Comparison of ENCODE assay signal across 9 mouse cellular contexts in the genomic region with DNA sequence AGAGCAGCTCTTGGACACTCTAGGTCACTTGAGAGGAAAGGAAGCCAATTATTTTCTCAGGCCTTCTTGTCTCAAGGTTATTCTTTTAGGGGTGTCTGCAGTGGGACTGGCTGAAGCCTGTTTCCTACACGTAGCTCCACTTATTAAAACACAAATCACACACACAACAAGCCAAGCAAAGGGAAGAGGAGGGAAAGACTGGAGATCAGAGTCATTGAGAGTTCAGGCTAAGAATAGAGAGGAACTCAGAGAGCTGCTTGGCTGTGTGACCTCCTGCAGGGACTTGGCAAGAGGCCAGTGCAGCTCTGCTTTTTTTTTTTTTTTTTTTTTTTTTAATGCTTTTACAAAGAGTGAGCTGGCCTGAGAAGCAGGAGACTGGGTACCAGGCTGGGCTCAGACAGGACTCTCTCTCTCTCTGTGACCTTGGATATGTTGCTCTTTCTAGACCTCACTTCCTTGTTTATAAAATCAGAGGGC. TPM values are rescaled to one million over a fixed set of nuclear protein-coding genes. Genes with fewer than 3 reads are reported as not detected.
DNase-seq lines count a peak whose midpoint lies in the region; ATAC-seq and TF ChIP-seq lines count a peak whose summit lies in the region.
"Not testable (repeated sequence)": the region's sequence is repeated elsewhere in the genome, so short reads cannot be mapped to it uniquely, and the experiment has no call there.
"Had no signal": no experiment of that assay in that cellular context is flagged by ENCODE, and none has a peak within 500 bp of the region (broad histone marks: within the 10 kb centered on the region; RNA-seq: fewer than 3 reads in every experiment).

No protein-coding gene starts in this region.

- not testable (repeated sequence) for H3K27me3 ChIP-seq in forebrain, embryonic 11.5 days (ENCODE audit: control insufficient read depth, insufficient read depth, low read length); heart, embryonic 11.5 days (ENCODE audit: control insufficient read depth, insufficient read depth, low read length); intestine, postnatal 0 days (replicated peaks; ENCODE audit: control insufficient read depth, insufficient read depth, low read length); limb, embryonic 11.5 days (ENCODE audit: control insufficient read depth, insufficient read depth, low read length)

- not testable (repeated sequence) for H3K4me2 ChIP-seq in forebrain, embryonic 11.5 days (ENCODE audit: low read depth, low read length, severe bottlenecking); heart, embryonic 11.5 days; intestine, postnatal 0 days (replicated peaks; ENCODE audit: low read depth); limb, embryonic 11.5 days (ENCODE audit: low read depth, severe bottlenecking)

- H3K4me3 ChIP-seq in ES-E14 (ENCODE audit: insufficient read depth in 1 of 2, low read depth in 1 of 2, low read length in 2 of 2, poor library complexity in 1 of 2, severe bottlenecking in 1 of 2); forebrain, embryonic 11.5 days (ENCODE audit: low read depth, low read length); heart, embryonic 11.5 days (ENCODE audit: low read depth, low read length); intestine, postnatal 0 days (ENCODE audit: low read depth, low read length); limb, embryonic 11.5 days (ENCODE audit: low read depth, low read length): not testable (repeated sequence)

- in situ Hi-C loops in ES-E14 (cut with MboI; ENCODE audit: low sequenced_read_pairs in 2 of 2, unreplicated experiment in 2 of 2): not testable (repeated sequence)

- not testable (repeated sequence) for H3K36me3 ChIP-seq in ES-E14 (ENCODE audit: control insufficient read depth, insufficient read depth, low read length, poor library complexity, severe bottlenecking); forebrain, embryonic 11.5 days (ENCODE audit: control insufficient read depth, insufficient read depth, low read length); heart, embryonic 11.5 days (ENCODE audit: control insufficient read depth, insufficient read depth, low read length); intestine, postnatal 0 days (ENCODE audit: control insufficient read depth, insufficient read depth); limb, embryonic 11.5 days (ENCODE audit: control insufficient read depth, insufficient read depth, low read length)

- 8% methylated on average over 1 of the region's 1 CpGs for WGBS in forebrain, embryonic 11.5 days
- WGBS in heart, embryonic 11.5 days (ENCODE audit: insufficient replicate concordance): 3% methylated on average over 1 of the region's 1 CpGs
- WGBS in intestine, postnatal 0 days: 19% methylated on average over 1 of the region's 1 CpGs
- whole genome bisulfite sequencing in limb, embryonic 11.5 days: 27% methylated on average over 1 of the region's 1 CpGs

- not testable (repeated sequence) for DNase-seq in ES-E14 (ENCODE audit: low read depth, low spot score)
- peak; percentile 8 for DNase-seq in cerebellum, adult 11 months
- DNase-seq in forebrain, embryonic 11.5 days (ENCODE audit: low spot score): peak; percentile 71
- peak; percentile 29 for DNase-seq in limb, embryonic 11.5 days (ENCODE audit: low spot score)
- peak; percentile 16 for DNase-seq in skeletal muscle tissue, adult 2 months (ENCODE audit: low read depth, low spot score)

- not testable (repeated sequence) for H3K27ac ChIP-seq in ES-E14 (ENCODE audit: insufficient read depth, low read depth, low read length, poor library complexity, severe bottlenecking); intestine, postnatal 0 days (ENCODE audit: low read depth, low read length); limb, embryonic 11.5 days (replicated peaks; ENCODE audit: low read depth, low read length)
- peak overlapping the region; percentile 59 for H3K27ac ChIP-seq in forebrain, embryonic 11.5 days (ENCODE audit: low read depth, low read length)
- H3K27ac ChIP-seq in heart, embryonic 11.5 days (ENCODE audit: low read depth, low read length): peak overlapping the region; percentile 74

- peak; percentile 86 for ATAC-seq in forebrain, embryonic 11.5 days (replicated peaks; ENCODE audit: low FRiP score)
- ATAC-seq in heart, embryonic 11.5 days (replicated peaks; ENCODE audit: insufficient number of reproducible peaks, low FRiP score, low TSS enrichment): peak; percentile 81; the same call in 1 of the 2 replicates
- ATAC-seq in intestine, postnatal 0 days: peak; percentile 74
- 0 out of 2 replicates have a peak, but pooled peaks have one; percentile 51 for ATAC-seq in limb, embryonic 11.5 days (ENCODE audit: insufficient number of reproducible peaks, low FRiP score, low TSS enrichment, low read depth)
- ATAC-seq in megakaryocyte progenitor cell, adult 5-6 weeks (replicated peaks; ENCODE audit: poor library complexity): 0 out of 2 replicates have a peak, but pooled peaks have one; percentile 37

- not testable (repeated sequence) for H3K9ac ChIP-seq in ES-E14 (ENCODE audit: insufficient read depth, low read depth, low read length, poor library complexity, severe bottlenecking); forebrain, embryonic 11.5 days (ENCODE audit: low read length); heart, embryonic 11.5 days (ENCODE audit: low read depth, low read length); intestine, postnatal 0 days (ENCODE audit: low read depth, low read length); limb, embryonic 11.5 days (ENCODE audit: low read length)

- TF ChIP-seq CTCF in intestine, postnatal 0 days (IDR thresholded peaks at IDR 0.05; ENCODE audit: low read depth): not testable (repeated sequence)

- not testable (repeated sequence) for H3K9me3 ChIP-seq in ES-E14 (ENCODE audit: control insufficient read depth, insufficient read depth, low read depth, low read length); forebrain, embryonic 11.5 days (ENCODE audit: control insufficient read depth, low read length); heart, embryonic 11.5 days (replicated peaks; ENCODE audit: control insufficient read depth, low read length); intestine, postnatal 0 days (ENCODE audit: control insufficient read depth); limb, embryonic 11.5 days (ENCODE audit: control insufficient read depth, low read length)

- not testable (repeated sequence) for H3K4me1 ChIP-seq in ES-E14 (ENCODE audit: control insufficient read depth in 2 of 2, insufficient read depth in 2 of 2, low read length in 2 of 2, poor library complexity in 1 of 2); forebrain, embryonic 11.5 days (replicated peaks; ENCODE audit: control insufficient read depth, insufficient read depth, low read length); intestine, postnatal 0 days (replicated peaks; ENCODE audit: control insufficient read depth, insufficient read depth, low read length); limb, embryonic 11.5 days (ENCODE audit: control insufficient read depth, insufficient read depth, low read length)
- peaks cover 15% of the 10 kb centered on the region for H3K4me1 ChIP-seq in heart, embryonic 11.5 days (ENCODE audit: control insufficient read depth, insufficient read depth, low read length)

TF ChIP-seq in ES-E14, 5 proteins besides CTCF, POLR2A, EP300 and RAD21:
- peak; percentile 78 for TF ChIP-seq ZNF384 (IDR thresholded peaks at IDR 0.05; ENCODE audit: low read depth, low read length)

RNA-seq across cellular contexts. Expression of gene Upb1, which starts 36.7 kb away (rescaled TPM):
- total RNA-seq in ES-E14 (2012; rRNA removed): 0.62 and 1.4 TPM in 2 replicates
- polyA plus RNA-seq in forebrain, embryonic 11.5 days (2014; fragmentation: Nextera tagmentation; extraction: Ambion mirVana): 0.59 TPM in 1 of 2 replicates, not detected in the other
- 0.39 and 0.46 TPM in 2 replicates for polyA plus RNA-seq in heart, embryonic 11.5 days (2014; fragmentation: Nextera tagmentation; extraction: Ambion mirVana)
- 0.14 and 0.52 TPM in 2 replicates for polyA plus RNA-seq in intestine, postnatal 0 days (2015; fragmentation: Nextera tagmentation; extraction: Ambion mirVana)
- 0.21 and 0.37 TPM in 2 replicates for polyA plus RNA-seq in limb, embryonic 11.5 days (2014; fragmentation: Nextera tagmentation; extraction: Ambion mirVana)
- 0.07 and 0.68 TPM in 2 replicates for total RNA-seq in megakaryocyte progenitor cell, adult 5-6 weeks (2015)
- 0.24 and 0.33 TPM in 2 replicates for total RNA-seq in megakaryocyte progenitor cell, adult 5-6 weeks (2017)
- total RNA-seq: layer of hippocampus, postnatal 36 days had no signal

RNA-seq across cellular contexts. Expression of gene Adora2a, which starts 47.6 kb away (rescaled TPM):
- total RNA-seq in ES-E14 (2012; rRNA removed): 0.58 and 1.1 TPM in 2 replicates
- polyA plus RNA-seq in forebrain, embryonic 11.5 days (2014; fragmentation: Nextera tagmentation; extraction: Ambion mirVana): 2.5 and 4.2 TPM in 2 replicates
- polyA plus RNA-seq in heart, embryonic 11.5 days (2014; fragmentation: Nextera tagmentation; extraction: Ambion mirVana): 3.3 and 4.8 TPM in 2 replicates
- 1.2 and 1.4 TPM in 2 replicates for polyA plus RNA-seq in intestine, postnatal 0 days (2015; fragmentation: Nextera tagmentation; extraction: Ambion mirVana)
- polyA plus RNA-seq in limb, embryonic 11.5 days (2014; fragmentation: Nextera tagmentation; extraction: Ambion mirVana): 2.6 and 3.5 TPM in 2 replicates
- total RNA-seq in megakaryocyte progenitor cell, adult 5-6 weeks (2015): 0.91 and 0.93 TPM in 2 replicates
- 0.54 and 0.88 TPM in 2 replicates for total RNA-seq in megakaryocyte progenitor cell, adult 5-6 weeks (2017)
